Mouse (Mus musculus): ENCODE results near the gene Bpgm. TPM values are rescaled to one million over a fixed set of nuclear protein-coding genes. Genes with fewer than 3 reads are reported as not detected.

The Bpgm gene
- polyA plus RNA-seq, 1 experiment from 2014 or later = 136 TPM

DNA sequence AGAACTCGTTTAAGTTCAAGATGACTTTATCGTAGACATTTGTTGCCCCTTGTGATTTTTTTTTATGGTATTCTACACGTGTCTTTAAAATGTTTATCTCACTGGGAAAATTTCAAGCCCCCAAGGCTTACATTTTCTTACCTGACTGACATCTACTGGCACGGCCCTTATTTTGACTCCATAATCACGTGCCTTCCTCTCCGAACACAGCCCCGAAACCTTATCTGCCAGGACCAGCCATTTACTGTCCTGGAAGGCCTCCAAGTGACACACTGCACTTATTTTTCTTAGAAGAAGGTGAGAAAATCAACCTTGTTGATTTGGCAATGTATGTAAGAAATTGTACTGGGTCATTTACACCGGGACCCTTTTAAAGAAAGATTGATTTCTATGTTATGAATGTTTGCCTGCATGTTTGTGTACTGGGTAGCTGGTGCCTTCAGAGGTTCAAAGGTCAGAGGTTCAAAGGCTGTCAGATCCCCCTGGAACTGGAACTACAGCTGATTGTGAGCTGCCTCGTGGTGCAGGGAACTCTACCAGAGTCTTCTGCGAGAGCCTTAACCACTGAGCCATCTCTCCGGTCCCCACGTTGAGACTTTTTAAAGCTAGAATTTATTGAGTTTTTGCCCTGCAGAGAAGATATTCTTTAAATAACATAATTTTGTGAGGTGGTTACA lies 4.4 kb upstream of the Bpgm start:
- Histone ChIP-seq H3K4me3 (replicated peaks) (peak overlapping the region; percentile 1; the same call in 1 of the 2 replicates), H3K27ac (peak overlapping the region; percentile 94), H3K27me3 (peaks cover 7% of the 10 kb centered on the region; the same call in 1 of the 2 replicates), H3K9ac (peak overlapping the region; percentile 39), H3K36me3 (no peaks in the 10 kb centered on the region), H3K4me1 (replicated peaks) (peaks cover 58% of the 10 kb centered on the region), H3K9me3 (replicated peaks) (no peaks in the 10 kb centered on the region), H3K4me2 (peak overlapping the region; percentile 42)
- WGBS (ENCODE audit: insufficient replicate concordance) = 32% methylated on average over 12 of the region's 12 CpGs
- DNase-seq (peak; percentile 84), ATAC-seq (ENCODE audit: low read depth) (peak; percentile 75)

DNA sequence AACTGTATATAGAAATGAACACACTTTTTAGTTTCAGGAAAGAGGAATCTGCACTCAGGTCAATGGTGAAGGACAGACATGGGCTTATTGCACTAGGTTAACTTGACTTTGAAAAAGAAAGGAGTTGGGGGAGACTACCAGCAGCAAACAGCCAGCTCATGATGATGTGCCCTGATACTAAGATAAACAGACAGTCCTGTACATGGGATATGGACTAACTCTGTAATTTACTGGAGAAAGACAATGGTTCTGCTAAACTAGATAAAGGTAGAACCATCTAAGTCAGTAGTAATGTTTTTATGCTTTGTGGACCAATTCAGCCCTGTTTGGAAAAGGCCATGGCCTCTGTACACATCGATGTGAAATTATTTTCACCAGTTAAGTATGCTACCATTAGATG lies 2.7 kb upstream of the Bpgm start:
- peak; percentile 33 for ATAC-seq (ENCODE audit: low read depth)
- 0 out of 2 replicates have a peak overlapping the region, but pooled peaks have one; percentile 8 for H3K4me2 ChIP-seq
- no peaks in the 10 kb centered on the region for H3K27me3 ChIP-seq
- DNase-seq = peak; percentile 46
- H3K9ac ChIP-seq = peak overlapping the region; percentile 50; the same call in 1 of the 2 replicates
- WGBS (ENCODE audit: insufficient replicate concordance) = 50% methylated on average over 1 of the region's 1 CpGs
- no peak overlapping the region for H3K4me3 ChIP-seq (replicated peaks)
- peaks cover 73% of the 10 kb centered on the region for H3K4me1 ChIP-seq (replicated peaks)
- no peaks in the 10 kb centered on the region for H3K9me3 ChIP-seq (replicated peaks)
- H3K27ac ChIP-seq = peak overlapping the region; percentile 86
- no peaks in the 10 kb centered on the region for H3K36me3 ChIP-seq

DNA sequence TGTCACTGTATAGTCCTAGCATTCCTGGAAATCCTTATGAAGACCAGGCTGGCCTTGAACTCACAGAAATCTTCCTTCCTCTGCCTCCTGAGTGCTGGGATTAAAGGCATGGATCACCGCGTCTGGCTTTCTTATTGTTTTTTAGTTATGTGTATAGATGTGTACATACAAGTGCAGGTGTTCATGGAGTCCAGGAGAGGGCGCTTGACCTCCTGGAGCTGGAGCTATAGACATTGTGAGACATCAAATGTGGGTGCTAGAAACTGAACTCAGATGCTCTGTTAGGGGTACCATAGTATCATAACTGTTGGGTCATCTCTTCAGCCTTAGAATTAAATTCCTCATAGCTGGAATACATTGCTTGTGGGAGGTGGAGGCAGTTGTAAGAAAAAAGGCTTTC lies 2.0 kb upstream of the Bpgm start:
- Histone ChIP-seq H3K36me3 (no peaks in the 10 kb centered on the region), H3K4me3 (replicated peaks) (no peak overlapping the region), H3K9me3 (replicated peaks) (no peaks in the 10 kb centered on the region), H3K27ac (peak overlapping the region; percentile 86), H3K4me2 (no peak overlapping the region), H3K27me3 (no peaks in the 10 kb centered on the region), H3K9ac (no peak overlapping the region), H3K4me1 (replicated peaks) (peaks cover 80% of the 10 kb centered on the region)
- WGBS (ENCODE audit: insufficient replicate concordance) = 59% methylated on average over 3 of the region's 3 CpGs
- no peak for DNase-seq
- no peak for ATAC-seq (ENCODE audit: low read depth)

DNA sequence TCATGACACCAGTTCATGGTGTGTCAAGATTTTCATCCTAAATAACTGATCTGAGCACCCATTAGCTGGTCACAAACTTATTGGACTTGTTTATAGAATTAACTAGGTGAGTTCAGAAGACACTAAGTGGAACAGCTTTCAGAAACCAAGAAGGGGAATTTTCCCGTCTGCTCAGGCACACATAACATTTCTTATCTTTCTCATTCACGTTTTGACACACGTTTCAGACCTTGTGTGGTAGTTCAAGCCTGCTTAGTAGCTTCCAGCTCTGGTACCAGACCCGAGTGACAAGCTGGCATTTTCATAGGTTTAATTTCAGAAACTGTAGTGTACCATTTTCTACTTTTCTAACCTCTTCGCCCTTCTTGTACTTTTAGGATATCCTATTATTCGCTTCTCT lies 616 bp upstream of the Bpgm start:
- H3K4me1 ChIP-seq (replicated peaks) = peaks cover 85% of the 10 kb centered on the region
- peak overlapping the region; percentile 67 for H3K4me2 ChIP-seq
- no peaks in the 10 kb centered on the region for H3K9me3 ChIP-seq (replicated peaks)
- H3K36me3 ChIP-seq = no peaks in the 10 kb centered on the region
- 6% methylated on average over 6 of the region's 6 CpGs for WGBS (ENCODE audit: insufficient replicate concordance)
- ATAC-seq (ENCODE audit: low read depth) = no peak
- H3K27me3 ChIP-seq = no peaks in the 10 kb centered on the region
- DNase-seq = peak; percentile 37
- H3K9ac ChIP-seq = peak overlapping the region; percentile 75
- peak overlapping the region; percentile 86 for H3K27ac ChIP-seq
- H3K4me3 ChIP-seq (replicated peaks) = peak overlapping the region; percentile 79

DNA sequence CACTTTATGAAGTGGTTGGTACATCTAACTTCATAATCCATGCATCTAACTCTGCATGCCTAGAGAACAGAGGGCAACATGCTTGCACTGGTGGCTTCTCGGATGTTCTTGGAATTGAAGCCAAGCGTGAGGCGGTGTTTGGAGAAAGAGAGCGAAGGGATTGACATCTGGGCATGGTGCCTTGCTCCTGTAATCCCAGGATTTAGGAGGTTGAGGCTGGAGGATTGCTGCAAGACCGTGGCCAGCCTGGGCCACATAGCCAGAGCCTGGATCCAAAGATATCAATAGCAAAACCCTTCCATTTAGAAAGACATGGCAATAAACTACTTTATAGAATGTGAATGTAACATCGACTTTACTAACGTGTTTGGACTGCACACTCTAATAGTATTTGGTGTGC lies 2.0 kb downstream of the Bpgm start:
- Histone ChIP-seq H3K4me2 (peak overlapping the region; percentile 56), H3K9ac (peak overlapping the region; percentile 48), H3K4me3 (replicated peaks) (peak overlapping the region; percentile 79), H3K27ac (peak overlapping the region; percentile 73), H3K9me3 (replicated peaks) (no peaks in the 10 kb centered on the region), H3K36me3 (no peaks in the 10 kb centered on the region), H3K27me3 (no peaks in the 10 kb centered on the region), H3K4me1 (replicated peaks) (peaks cover 85% of the 10 kb centered on the region)
- no peak for ATAC-seq (ENCODE audit: low read depth)
- WGBS (ENCODE audit: insufficient replicate concordance) = 87% methylated on average over 7 of the region's 7 CpGs
- DNase-seq = no peak

DNA sequence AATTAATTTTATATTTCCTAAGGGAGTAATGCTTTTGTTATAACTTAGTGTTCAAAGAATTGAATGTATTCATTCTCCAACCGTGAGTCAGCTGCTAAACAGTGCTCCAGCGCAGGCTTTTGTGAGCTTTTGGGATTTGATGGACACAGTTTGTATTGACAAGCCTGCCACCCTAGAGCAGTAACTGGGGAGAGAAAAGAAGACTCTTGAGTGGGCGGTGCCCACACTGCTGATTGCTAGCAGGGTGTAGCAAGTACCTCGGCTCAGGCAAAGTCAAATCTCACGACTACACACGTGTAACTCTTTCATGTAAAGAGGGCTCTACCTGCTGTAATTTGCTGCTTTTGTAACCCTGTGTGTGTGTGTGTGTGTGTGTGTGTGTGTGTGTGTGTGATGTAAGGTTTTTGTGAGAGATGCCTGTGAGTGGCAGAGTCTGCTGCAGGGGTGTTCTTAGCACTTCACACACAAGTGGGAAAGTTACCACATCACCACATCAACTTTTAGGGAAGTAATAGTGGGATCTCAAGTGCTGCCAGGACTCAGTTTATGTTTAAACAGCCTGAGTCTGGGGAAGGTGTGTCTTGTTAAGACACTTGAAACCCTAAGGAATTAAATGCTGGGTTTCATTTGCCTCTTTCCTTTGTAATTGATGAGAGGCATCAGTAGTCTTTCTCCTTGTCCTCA lies 2.8 kb downstream of the Bpgm start:
- Histone ChIP-seq H3K9ac (peak overlapping the region; percentile 56), H3K4me3 (replicated peaks) (peak overlapping the region; percentile 79), H3K36me3 (no peaks in the 10 kb centered on the region), H3K9me3 (replicated peaks) (no peaks in the 10 kb centered on the region), H3K27ac (peak overlapping the region; percentile 73), H3K27me3 (no peaks in the 10 kb centered on the region), H3K4me1 (replicated peaks) (peaks cover 87% of the 10 kb centered on the region), H3K4me2 (peak overlapping the region; percentile 56)
- DNase-seq (peak; percentile 42), ATAC-seq (ENCODE audit: low read depth) (peak; percentile 50)
- WGBS (ENCODE audit: insufficient replicate concordance) = 30% methylated on average over 6 of the region's 6 CpGs

DNA sequence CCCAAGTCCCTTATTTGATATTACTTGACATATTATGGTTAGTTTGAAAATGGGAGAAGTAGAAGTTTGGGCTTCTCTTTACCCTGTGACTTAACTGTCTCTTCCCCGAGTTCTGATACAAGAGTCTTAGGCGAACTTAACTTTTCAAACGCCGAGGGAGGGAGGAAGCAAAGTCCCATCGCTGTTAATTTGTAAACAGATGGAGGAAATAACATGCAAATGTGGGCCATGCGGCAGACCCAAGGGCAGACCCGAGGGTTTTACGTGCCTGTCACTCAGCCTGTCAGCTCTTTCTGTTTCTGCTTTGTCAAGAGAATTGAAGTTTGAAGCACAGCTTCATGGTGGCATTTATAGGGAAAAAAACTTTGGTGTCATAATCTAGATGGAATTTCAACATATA lies 3.5 kb downstream of the Bpgm start:
- DNase-seq (no peak), ATAC-seq (ENCODE audit: low read depth) (no peak)
- peak overlapping the region; percentile 56 for H3K9ac ChIP-seq
- peak overlapping the region; percentile 56 for H3K4me2 ChIP-seq
- H3K27ac ChIP-seq = peak overlapping the region; percentile 73; the same call in 1 of the 2 replicates
- H3K4me1 ChIP-seq (replicated peaks) = peaks cover 87% of the 10 kb centered on the region
- H3K9me3 ChIP-seq (replicated peaks) = no peaks in the 10 kb centered on the region
- WGBS (ENCODE audit: insufficient replicate concordance) = 34% methylated on average over 8 of the region's 8 CpGs
- no peaks in the 10 kb centered on the region for H3K36me3 ChIP-seq
- H3K4me3 ChIP-seq (replicated peaks) = peak overlapping the region; percentile 79
- H3K27me3 ChIP-seq = no peaks in the 10 kb centered on the region

DNA sequence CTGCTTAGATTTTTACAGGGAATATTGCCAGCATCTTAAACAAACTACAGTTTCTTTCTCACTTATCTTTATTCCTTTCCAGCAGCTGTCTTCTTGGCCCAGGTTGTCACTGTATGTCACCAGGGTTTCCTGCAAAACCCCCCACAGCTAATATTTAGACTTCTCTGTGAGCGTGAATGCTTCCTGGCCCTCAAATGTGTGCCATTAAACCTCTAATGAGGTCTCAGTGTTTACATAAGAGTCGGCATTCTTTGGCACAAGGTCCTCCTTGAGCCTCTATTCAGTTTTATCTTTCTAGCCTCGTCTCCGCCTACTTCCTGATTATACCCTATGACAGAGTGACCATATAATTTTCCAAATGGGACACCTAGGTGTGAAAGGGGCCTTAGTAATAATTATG lies 4.7 kb downstream of the Bpgm start:
- Histone ChIP-seq H3K4me2 (peak overlapping the region; percentile 22), H3K36me3 (0 out of 2 replicates have a peak, but pooled peaks cover 5% of the 10 kb centered on the region), H3K9ac (0 out of 2 replicates have a peak overlapping the region, but pooled peaks have one; percentile 7), H3K4me3 (replicated peaks) (no peak overlapping the region), H3K27me3 (no peaks in the 10 kb centered on the region), H3K4me1 (replicated peaks) (peaks cover 89% of the 10 kb centered on the region), H3K9me3 (replicated peaks) (no peaks in the 10 kb centered on the region), H3K27ac (no peak overlapping the region; the same call in 1 of the 2 replicates)
- no peak for DNase-seq
- ATAC-seq (ENCODE audit: low read depth) = no peak
- 28% methylated on average over 4 of the region's 4 CpGs for WGBS (ENCODE audit: insufficient replicate concordance)

DNA sequence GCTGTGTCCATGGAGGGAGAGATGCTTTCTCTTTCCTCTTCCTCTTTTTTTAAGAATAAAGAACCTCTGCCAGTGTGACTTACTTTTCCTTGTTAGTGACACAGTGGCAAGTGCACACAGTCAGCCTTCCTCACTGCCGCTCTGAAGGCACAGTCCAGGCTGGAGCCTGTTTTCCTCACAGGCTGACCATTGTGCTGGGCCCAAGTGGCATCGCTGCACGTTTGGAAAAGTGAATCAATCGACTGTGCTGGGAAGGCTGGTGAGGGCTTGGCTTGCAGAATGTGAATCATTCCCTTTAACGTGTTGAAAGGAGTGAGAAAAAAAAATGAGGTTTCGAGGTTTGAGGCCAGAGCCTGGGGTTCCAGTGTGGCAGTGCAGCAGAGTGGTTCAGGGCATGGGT lies 5.3 kb downstream of the Bpgm start:
- H3K27ac ChIP-seq = no peak overlapping the region
- no peak overlapping the region for H3K9ac ChIP-seq

DNA sequence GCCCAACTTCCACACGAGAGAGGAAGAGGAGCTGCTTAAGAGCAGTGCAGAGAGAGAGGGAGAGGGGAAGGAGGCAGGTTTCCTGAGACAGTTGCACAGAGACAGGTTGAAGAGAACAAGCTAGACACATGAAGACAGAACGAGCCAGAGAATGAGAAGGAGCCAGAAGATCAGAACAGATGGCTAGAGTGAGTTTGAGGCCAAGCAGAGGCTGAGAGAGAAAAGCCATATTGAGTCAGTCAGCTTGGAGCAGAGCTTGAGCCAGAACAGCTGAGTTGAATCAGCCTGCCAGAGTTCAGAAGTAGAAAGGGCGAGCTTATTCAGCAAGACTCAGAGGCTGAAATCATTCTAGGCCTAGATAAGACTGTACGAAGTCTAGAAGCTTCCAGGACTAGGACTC lies 6.8 kb downstream of the Bpgm start:
- Histone ChIP-seq H3K9me3 (replicated peaks) (no peaks in the 10 kb centered on the region), H3K27me3 (no peaks in the 10 kb centered on the region; the same call in 1 of the 2 replicates), H3K4me3 (replicated peaks) (0 out of 2 replicates have a peak overlapping the region, but pooled peaks have one; percentile 6), H3K4me1 (replicated peaks) (peaks cover 99% of the 10 kb centered on the region), H3K36me3 (peaks cover 11% of the 10 kb centered on the region), H3K4me2 (peak overlapping the region; percentile 13; the same call in 1 of the 2 replicates), H3K27ac (peak overlapping the region; percentile 50), H3K9ac (no peak overlapping the region)
- DNase-seq (no peak), ATAC-seq (ENCODE audit: low read depth) (no peak)
- 65% methylated on average over 4 of the region's 4 CpGs for WGBS (ENCODE audit: insufficient replicate concordance)

More for the DNA sequence above, 5.3 kb downstream of the Bpgm start:
- Histone ChIP-seq H3K9me3 (replicated peaks) (no peaks in the 10 kb centered on the region), H3K4me3 (replicated peaks) (no peak overlapping the region), H3K36me3 (0 out of 2 replicates have a peak, but pooled peaks cover 5% of the 10 kb centered on the region), H3K4me1 (replicated peaks) (peaks cover 95% of the 10 kb centered on the region), H3K4me2 (0 out of 2 replicates have a peak overlapping the region, but pooled peaks have one; percentile 22), H3K27me3 (no peaks in the 10 kb centered on the region)
- 60% methylated on average over 6 of the region's 6 CpGs for WGBS (ENCODE audit: insufficient replicate concordance)
- ATAC-seq (ENCODE audit: low read depth) (no peak), DNase-seq (no peak)

DNA sequence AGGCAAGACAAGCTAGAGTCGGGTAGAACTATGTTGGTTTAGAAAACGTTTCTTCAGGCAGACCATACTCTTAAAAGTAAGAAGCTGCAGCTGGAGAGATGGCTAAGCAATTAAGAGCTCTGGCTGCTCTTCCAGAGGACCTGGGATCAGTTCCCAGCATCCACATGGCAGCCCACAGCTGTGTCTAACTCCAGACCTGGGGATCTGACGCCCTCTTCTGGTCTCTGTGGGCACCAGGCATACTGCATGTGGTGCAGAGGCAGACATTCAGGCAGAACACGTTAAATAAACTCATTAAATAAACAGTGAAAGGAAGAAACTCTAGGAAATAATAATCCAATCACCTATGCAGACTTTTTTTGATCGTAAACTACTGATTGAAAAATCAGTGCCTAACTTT lies 7.4 kb downstream of the Bpgm start:
- WGBS (ENCODE audit: insufficient replicate concordance) = 89% methylated on average over 5 of the region's 5 CpGs
- Histone ChIP-seq H3K36me3 (peaks cover 17% of the 10 kb centered on the region), H3K9ac (no peak overlapping the region), H3K4me3 (replicated peaks) (no peak overlapping the region), H3K27me3 (no peaks in the 10 kb centered on the region; the same call in 1 of the 2 replicates), H3K9me3 (replicated peaks) (no peaks in the 10 kb centered on the region), H3K4me2 (0 out of 2 replicates have a peak overlapping the region, but pooled peaks have one; percentile 10), H3K4me1 (replicated peaks) (peaks cover 99% of the 10 kb centered on the region), H3K27ac (no peak overlapping the region; the same call in 1 of the 2 replicates)
- ATAC-seq (ENCODE audit: low read depth) (no peak), DNase-seq (no peak)
